Mouse (Mus musculus) embryonic fibroblast, embryonic 13.5 days (primary cell): ENCODE results near the gene Ncs1.

ENCODE experiments used
- CTCF ChIP-seq: IDR thresholded peaks from 2 replicates; pipeline ENCODE4 v1.5.1; 2011; ENCODE audit warnings: mild to moderate bottlenecking, control low read depth, low read length, moderate library complexity, borderline replicate concordance; ENCODE audit not compliant: insufficient read depth
- POLR2A ChIP-seq: IDR thresholded peaks from 2 replicates; pipeline ENCODE4 v1.6.1; 2011; ENCODE audit warnings: low read depth, mild to moderate bottlenecking, control low read depth, low read length, moderate library complexity

DNA sequence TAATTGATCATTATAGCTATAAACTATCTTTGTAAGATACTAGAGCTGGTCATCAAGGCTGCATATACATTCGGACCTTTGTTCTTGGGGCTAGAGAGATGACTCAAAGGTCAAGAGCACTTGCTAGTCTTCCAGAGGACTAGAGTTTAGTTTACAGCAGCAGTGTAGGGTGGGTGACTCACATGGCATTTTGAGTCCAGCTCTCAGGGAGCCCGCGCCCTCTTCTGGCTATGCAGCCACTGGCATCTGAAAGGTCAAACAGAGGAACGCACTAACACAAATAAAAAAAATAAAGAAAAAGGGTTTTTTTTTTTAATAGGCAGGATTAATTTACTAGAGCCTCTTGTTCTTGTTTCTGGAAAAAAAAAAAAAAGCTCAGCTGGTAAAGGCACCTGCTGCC is 36.1 kb upstream of the Ncs1 start:
- TF ChIP-seq CTCF (0 out of 2 replicates have a peak, but pooled peaks have one; percentile 27), POLR2A (no peak)
